Mouse (Mus musculus) adrenal gland (tissue): ENCODE data around the gene Abhd10.

Experiments used
- intact Hi-C: fragments of 180-260 bp; cut with DNase I; formaldehyde crosslinking; loops from one replicate; pipeline ENCODE4 v1.15.1; 2025
- long read RNA-seq, 2 experiments: library from polyadenylated mRNA; unstranded; transcript quantifications; one replicate each; pipeline ENCODE4 v2.0.0; 2020; ENCODE audit warnings: borderline replicate concordance in 1 of 2; ENCODE audit not compliant: insufficient replicate concordance in 1 of 2

Abhd10 gene
- long read RNA-seq, experiment 1, transcript Abhd10-201 (5 exons, 2,848 nt), result major isoform, 7 of 23 reads
- long read RNA-seq, experiment 1, partial matches to known transcripts, result 1 of 23 reads
- long read RNA-seq, experiment 1, other reads (novel, unspliced or antisense), result 15 of 23 reads
- long read RNA-seq, experiment 2, transcript Abhd10-201 (5 exons, 2,848 nt), result major isoform, 18 of 37 reads
- long read RNA-seq, experiment 2, partial matches to known transcripts, result 5 of 37 reads
- long read RNA-seq, experiment 2, other reads (novel, unspliced or antisense), result 13 of 37 reads

- intact Hi-C loops, result no loop called here
These were observed at the start of gene Abhd10 for GRCm38 (mm10) chr16:45742615-45743476. Gene Abhd10 (minus strand): TSS chr16:45742955.

DNA sequence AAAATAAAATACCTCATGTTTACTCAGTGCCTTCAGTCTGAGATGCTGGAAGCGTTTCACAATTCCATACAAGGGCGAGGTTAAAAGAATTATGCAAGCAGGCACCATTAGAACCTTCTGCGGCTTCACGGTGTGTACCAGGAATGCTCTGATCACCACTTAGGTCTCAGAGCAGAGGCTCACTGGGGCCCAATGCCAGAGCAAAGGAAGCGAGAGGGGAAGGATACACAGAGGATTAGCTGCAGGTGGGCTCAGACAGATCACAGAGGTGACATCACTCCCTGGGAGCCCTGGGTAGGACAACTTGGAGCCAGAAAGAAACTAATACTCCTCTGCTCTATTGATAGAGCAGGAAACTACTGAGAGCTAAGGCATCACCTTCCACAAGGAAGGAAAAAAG, 48.5 kb upstream of the Abhd10 start:
- intact Hi-C loops, result no loop called here

DNA sequence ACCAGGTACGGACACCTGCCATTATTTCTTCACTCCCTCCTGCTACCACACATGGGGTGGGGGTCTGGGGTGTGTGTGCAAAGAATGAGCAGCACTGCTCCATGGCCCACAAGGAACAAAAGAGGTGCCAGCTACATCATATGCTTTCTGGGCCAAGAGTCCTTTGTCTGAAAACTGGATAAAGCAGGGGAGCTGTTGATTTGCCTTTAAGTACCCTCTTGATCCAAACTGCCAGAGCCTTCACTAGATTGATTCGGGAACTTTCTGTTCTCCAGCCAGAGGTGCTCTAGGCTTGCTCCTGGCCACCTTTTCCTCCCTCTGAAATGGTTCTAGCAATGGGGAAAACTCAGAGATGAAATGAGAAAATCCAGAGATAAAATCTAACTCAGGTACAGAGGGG, 46.6 kb upstream of the Abhd10 start:
- intact Hi-C loops, result no loop called here

DNA sequence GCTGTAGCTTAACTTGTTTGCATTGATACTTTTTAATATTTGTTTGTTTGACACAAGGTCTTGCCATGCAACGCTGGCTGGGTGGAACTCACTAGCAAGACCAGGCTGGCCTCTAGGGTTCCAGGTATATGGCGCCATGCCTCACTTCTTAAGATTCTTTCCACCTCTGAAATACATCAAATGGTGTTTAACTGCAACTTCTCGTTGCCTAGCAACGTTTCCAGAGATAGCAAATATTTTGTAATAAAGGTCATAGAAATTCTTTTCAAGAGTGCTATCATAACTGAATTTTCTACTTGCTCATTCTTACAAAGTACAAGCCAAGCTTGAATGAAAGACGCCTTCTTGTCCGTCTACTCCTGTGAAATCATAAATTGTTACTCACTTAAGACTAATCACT, 44.9 kb upstream of the Abhd10 start:
- intact Hi-C loops, result no loop called here

GRCm38 (mm10) chr16:45786639-45787038, 43.9 kb upstream of the Abhd10 start:
- intact Hi-C loops, result no loop called here

DNA sequence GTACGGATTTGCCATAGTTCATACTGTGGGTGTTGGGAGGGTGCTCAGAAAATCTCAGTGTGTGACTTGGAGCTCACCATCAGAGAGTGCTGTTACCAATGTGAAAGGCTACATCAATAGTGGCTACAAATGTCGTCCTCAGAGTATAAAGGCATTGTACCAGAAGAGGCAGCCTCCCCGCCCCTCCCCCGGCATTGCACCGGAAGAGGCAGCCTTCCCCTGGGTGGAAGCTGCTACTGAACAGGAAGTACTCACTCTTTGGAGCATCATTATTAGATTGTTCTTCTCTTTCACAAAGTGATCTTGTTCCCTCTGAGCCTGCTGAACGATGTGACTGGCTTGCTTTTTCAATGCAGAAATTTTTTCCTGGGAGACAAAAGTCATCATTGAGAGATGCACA, 37.2 kb upstream of the Abhd10 start:
- intact Hi-C loops, result no loop called here

DNA sequence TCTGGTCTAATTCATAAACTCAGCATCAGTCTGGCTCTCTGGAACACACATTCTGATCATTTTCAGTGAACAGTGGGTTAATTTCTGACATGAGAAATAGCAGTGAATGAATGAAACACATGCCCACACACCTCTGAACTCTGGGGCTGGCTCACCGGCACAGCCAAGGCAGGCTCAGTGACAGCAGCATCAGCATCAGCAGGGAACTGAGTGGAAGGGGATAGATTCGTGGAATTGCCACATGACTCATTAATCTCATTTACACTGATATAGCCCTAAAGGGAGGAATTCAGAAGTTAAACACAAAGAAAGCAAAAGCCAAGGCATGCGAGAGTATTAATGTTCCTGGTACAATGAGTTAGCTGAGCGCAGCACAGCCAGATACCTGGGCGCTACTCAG, 32.1 kb upstream of the Abhd10 start:
- intact Hi-C loops, result no loop called here

- intact Hi-C loops, result no loop called here
These were observed 28.2 kb upstream of the Abhd10 start for GRCm38 (mm10) chr16:45770914-45771313.

DNA sequence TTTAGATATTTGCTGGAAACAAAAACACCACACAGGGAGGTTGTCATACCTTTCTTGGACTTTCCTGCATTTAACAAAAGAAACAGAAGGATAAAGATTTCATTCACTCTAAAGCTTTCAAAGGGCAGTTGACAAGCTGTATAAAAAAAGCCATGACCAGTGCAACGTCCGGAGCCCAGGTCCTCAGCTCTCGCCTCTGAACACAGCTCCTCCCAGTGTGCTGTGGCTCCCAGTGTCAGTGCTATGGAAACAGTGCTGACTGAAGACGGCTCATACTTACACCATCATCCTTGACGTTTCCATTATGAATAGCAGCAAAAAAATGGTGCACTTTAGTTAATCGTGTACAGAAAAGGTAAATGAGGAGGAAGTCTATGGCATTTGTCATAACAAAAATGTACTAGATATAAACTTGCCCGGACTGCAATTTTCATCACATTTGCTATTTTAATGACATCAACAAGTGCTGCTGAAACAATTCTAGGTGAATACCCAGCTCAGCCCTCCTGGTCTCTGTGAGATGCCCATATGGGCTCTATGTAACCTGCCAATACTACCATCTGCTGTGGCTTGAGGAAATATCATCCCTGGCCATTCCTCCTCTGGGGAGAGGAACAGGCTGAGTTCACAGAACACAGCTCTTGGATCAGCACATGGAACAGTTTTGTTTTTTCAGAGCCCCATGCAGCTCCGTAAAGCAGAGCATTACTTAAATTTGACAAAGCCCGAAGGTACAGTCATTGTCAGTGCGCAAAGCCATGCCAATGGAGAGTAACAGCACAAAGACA, 25.3 kb upstream of the Abhd10 start:
- intact Hi-C loops, result no loop called here

DNA sequence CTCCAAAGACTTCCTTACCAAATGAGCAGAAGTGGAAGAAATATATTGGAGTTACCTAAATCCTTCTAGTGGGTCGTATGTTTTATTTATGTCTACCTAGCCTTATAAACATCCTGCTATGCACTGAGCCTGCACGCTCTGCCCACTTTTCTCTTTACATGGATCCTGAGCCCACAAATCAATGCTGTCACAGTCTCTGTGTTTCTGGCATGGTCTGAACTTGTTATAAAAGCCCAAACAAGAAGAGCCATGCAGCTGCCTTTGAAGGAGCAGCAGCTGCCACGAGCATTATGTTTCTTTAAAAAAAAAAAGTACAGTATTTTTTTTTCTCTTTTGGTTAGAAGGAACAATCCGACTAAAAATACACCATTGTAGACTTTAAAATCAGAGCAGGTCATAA, 24.7 kb upstream of the Abhd10 start:
- intact Hi-C loops, result no loop called here

GRCm38 (mm10) chr16:45765801-45766494, 23.2 kb upstream of the Abhd10 start:
- intact Hi-C loops, result no loop called here

GRCm38 (mm10) chr16:45765102-45765501, 22.3 kb upstream of the Abhd10 start:
- intact Hi-C loops, result no loop called here

GRCm38 (mm10) chr16:45762859-45763505, 20.2 kb upstream of the Abhd10 start:
- intact Hi-C loops, result no loop called here

DNA sequence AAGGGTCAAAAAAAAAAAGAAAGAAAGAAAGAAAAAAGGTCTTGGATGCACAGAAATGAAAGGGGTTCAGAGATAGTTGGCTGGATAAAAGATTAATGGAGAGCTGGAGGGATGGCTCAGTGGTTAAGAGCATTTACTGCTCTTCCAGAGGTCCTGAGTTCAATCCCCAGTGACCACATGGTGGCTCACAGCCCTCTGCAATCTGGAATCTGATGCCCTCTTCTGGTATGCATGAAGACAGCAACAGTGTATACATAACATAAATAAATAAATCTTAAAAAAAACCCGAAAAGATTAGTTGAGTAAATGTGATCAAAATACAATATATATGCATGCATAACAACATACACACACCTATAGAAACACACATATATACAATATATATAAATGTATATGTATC, 18.7 kb upstream of the Abhd10 start:
- intact Hi-C loops, result no loop called here

DNA sequence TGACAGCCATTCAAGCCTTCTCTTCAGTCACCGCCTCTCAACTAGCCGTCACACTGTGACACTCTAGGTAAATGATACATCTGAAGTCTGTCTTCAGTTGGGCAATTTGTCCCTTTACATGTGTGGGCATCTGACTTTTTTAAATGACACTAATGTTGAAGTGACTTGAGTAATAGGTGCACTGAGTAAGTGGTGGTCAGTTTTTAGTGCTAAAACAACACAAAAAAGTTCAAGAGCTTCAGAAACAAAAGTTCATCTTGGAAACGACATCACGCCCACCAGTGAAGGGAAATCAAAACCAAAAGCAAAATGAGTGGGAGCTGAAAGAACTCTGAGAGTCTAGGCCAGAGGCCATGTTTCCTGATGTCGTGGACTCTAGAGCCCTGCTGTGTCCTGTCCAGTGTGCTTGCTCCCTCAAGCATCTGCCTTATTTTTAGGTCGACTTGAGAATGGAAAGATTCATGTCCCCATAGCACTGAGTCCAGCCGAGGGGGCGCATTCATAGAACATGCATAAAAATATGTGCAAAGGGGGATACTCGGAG, 16.0 kb upstream of the Abhd10 start:
- intact Hi-C loops, result loop anchor here (5.0 kb wide), 3 partner anchors 54 to 264 kb away; no protein-coding TSS in a partner anchor

- intact Hi-C loops, result loop anchor here (5.0 kb wide), 3 partner anchors 55 to 265 kb away; no protein-coding TSS in a partner anchor
These were observed 14.8 kb upstream of the Abhd10 start for GRCm38 (mm10) chr16:45757421-45758078.

DNA sequence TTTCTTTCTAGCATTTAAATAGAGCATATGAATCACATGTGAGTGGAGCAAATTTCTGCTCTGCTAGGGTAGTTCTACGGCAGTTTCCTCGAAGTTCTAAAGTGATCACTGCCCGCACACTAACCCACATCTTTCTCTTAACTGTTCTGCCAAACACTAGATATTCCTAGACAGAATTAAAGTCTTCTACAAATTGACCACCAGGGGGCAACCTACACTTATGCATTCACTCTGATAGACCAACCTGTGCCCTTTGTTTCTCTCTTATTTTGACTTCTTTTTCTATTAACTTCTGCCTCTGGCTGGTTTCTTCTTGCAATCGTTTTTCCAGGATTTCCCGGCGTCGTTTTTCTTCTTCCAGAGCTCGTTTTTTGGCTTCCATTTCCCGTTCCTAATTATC, 14.1 kb upstream of the Abhd10 start:
- intact Hi-C loops, result loop anchor here (5.0 kb wide), 3 partner anchors 55 to 265 kb away; no protein-coding TSS in a partner anchor

GRCm38 (mm10) chr16:45743591-45744144, 913 bp upstream of the Abhd10 start:
- intact Hi-C loops, result no loop called here

GRCm38 (mm10) chr16:45737880-45738279, 4.9 kb downstream of the Abhd10 start:
- intact Hi-C loops, result loop anchor here (5.0 kb wide), 1 partner anchor 51 kb away; no protein-coding TSS in a partner anchor
